Mouse (Mus musculus) hindbrain, postnatal 0 days (tissue): ENCODE data around the gene Cldn14. TPM values are rescaled to one million over a fixed set of nuclear protein-coding genes. Genes with fewer than 3 reads are reported as not detected.

ENCODE experiments used
- ATAC-seq: fragments of 200-750 bp; cut with Nextera tagmentation; 2 replicates; pipeline ENCODE4 v1.8.0; 2017; ENCODE audit warnings: mild to moderate bottlenecking, moderate TSS enrichment, moderate library complexity
- DNase-seq: peaks from one replicate; pipeline ENCODE4 v3.0.0-alpha.2; 2015; ENCODE audit warnings: low spot score
- H3K27ac ChIP-seq: fragments of 300-500 bp; sonication (generic); 2 replicates; pipeline ENCODE4 v1.5.1; 2014; ENCODE audit warnings: mild to moderate bottlenecking
- H3K27me3 ChIP-seq: fragments of 300-500 bp; sonication (generic); 2 replicates; pipeline ENCODE4 v1.6.1; 2014; ENCODE audit warnings: low read length, mixed read lengths; ENCODE audit not compliant: insufficient read depth
- H3K36me3 ChIP-seq: fragments of 300-500 bp; sonication (generic); 2 replicates; pipeline ENCODE4 v1.6.1; 2014; ENCODE audit warnings: low read length, mixed read lengths; ENCODE audit not compliant: insufficient read depth
- H3K4me1 ChIP-seq: fragments of 300-500 bp; sonication (generic); 2 replicates; pipeline ENCODE4 v1.6.1; 2014; ENCODE audit warnings: antibody characterized with exemption, low read length, mixed read lengths; ENCODE audit not compliant: insufficient read depth
- H3K4me2 ChIP-seq: fragments of 300-500 bp; sonication (generic); 2 replicates; pipeline ENCODE4 v1.6.1; 2014; ENCODE audit warnings: low read depth, mild to moderate bottlenecking, low read length, moderate library complexity, mixed read lengths
- H3K4me3 ChIP-seq: fragments of 300-500 bp; sonication (generic); 2 replicates; pipeline ENCODE4 v1.5.1; 2014; ENCODE audit warnings: low read length
- H3K9ac ChIP-seq: fragments of 300-500 bp; sonication (generic); replicated peaks from 2 replicates; pipeline ENCODE4 v1.6.1; 2014; ENCODE audit warnings: mild to moderate bottlenecking, low read length, moderate library complexity, mixed read lengths
- H3K9me3 ChIP-seq: fragments of 300-500 bp; sonication (generic); 2 replicates; pipeline ENCODE4 v1.6.1; 2016; ENCODE audit warnings: low read length, mixed read lengths
- CTCF ChIP-seq: IDR thresholded peaks from 2 replicates; pipeline ENCODE4 v1.5.1; 2016; ENCODE audit warnings: antibody characterized with exemption, control low read depth, low read depth
- WGBS: fragments of 180-500 bp; shearing (Covaris S2); extraction: QIAGEN DNeasy Blood & Tissue Kit; methylation state at CpG from one replicate; pipeline ENCODE4 v1.1.7; 2014; 5-methylcytosine and 5-hydroxymethylcytosine counted together
- polyA plus RNA-seq: library from polyadenylated mRNA; unstranded; fragments of >200 nt; fragmentation: Nextera tagmentation; extraction: Ambion mirVana; gene quantifications from 2 replicates; pipeline ENCODE4 v1.2.1, GENCODE M21; 2015
- total RNA-seq: library from RNA; depleted of rRNA; stranded (reverse); fragments of >200 nt; gene quantifications from 2 replicates; pipeline ENCODE4 v1.2.3, GENCODE M21; 2014

Cldn14 gene
- total and polyA plus RNA-seq, 2 experiments from 2014 or later, result 0.23 TPM; not detected in 1

DNA sequence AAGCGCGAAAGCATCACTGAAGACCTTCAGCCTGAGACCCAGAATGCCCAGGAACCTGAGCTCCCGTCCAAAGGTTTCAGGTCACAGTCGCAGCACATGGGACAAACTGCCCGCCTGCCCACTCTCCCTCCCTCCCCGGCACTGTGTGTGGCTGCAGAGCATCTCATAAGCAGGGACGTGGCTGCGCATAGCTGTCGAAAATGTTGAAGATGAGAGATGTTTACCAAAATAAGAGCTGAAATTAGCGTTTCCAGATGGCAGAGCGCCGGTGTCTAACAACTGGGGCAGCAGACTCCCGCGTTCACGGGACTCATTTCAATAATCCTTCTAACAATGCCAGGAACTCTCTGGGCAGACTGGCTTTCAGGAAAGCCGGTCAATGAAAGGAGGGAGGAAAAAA lies 31.8 kb upstream of the Cldn14 start:
- Histone ChIP-seq H3K4me1 (no peaks in the 10 kb centered on the region), H3K36me3 (no peaks in the 10 kb centered on the region), H3K27ac (no peak overlapping the region), H3K4me2 (peak overlapping the region; percentile 29), H3K9ac (no peak overlapping the region), H3K9me3 (no peaks in the 10 kb centered on the region), H3K4me3 (no peak overlapping the region), H3K27me3 (peaks cover 6% of the 10 kb centered on the region; the same call in 1 of the 2 replicates)
- WGBS, result 21% methylated on average over 16 of the region's 16 CpGs
- DNase-seq (no peak), ATAC-seq (no peak)
- no peak for TF ChIP-seq CTCF

DNA sequence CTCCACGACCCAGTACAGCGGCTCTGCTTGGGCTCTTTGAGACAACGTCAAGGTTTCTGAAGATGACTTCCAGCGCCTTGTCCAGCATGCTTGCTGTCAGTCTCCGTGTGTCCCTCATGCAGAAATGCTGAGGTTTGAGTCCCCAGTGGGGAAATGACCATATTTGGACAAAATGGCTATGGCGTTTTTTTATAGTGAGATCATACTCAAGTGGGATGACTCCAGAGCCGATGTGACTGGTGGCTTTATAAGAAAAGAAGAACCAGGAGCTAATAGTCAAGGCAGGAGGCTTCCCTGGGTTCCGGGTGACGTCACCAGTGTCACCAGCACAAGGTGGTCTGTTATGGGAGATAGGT lies 30.3 kb upstream of the Cldn14 start:
- Histone ChIP-seq H3K4me1 (no peaks in the 10 kb centered on the region), H3K27ac (no peak overlapping the region), H3K9me3 (no peaks in the 10 kb centered on the region), H3K27me3 (peaks cover 6% of the 10 kb centered on the region; the same call in 1 of the 2 replicates), H3K4me2 (no peak overlapping the region), H3K4me3 (no peak overlapping the region), H3K9ac (no peak overlapping the region), H3K36me3 (no peaks in the 10 kb centered on the region)
- TF ChIP-seq CTCF, result no peak
- WGBS, result 89% methylated on average over 9 of the region's 9 CpGs
- ATAC-seq, result no peak
- no peak for DNase-seq

DNA sequence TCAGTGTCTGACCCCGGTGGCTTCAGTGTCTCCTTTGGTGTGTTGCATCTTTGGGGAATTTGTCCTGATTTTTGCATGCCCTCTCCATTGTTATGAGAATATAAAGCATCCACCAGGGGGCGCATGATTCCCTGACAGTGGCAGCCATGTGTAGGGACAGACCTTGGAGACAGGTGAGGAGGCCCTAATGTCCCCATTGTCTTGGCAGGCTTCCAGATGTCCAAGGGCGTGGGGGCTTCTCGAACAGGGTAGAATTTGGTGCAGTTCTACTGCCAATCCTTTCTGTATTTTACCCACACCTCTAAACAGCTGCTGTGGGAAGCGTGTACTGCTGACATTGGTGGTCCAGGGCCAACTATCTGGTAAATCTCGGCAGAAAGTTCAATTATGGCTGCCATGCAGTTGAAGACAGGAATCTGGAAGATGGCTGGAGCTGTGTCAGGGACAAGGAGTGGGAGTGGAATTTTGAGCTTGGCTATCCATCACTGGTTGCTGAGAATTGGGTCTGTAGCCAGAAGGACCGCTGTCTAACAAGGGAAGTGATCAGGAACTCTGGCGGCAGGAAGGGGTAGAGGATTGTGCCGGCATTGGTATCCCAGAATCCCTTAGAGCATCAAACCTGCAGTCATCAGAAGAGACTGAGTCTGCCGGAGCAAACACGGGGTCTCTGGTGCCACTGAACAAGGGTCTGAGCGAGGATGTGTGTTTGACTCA lies 29.8 kb upstream of the Cldn14 start:
- 0 out of 2 replicates have a peak, but pooled peaks have one; percentile 29 for ATAC-seq
- WGBS, result 66% methylated on average over 12 of the region's 12 CpGs
- H3K9me3 ChIP-seq, result no peaks in the 10 kb centered on the region
- H3K27me3 ChIP-seq, result peaks cover 6% of the 10 kb centered on the region; the same call in 1 of the 2 replicates
- no peak overlapping the region for H3K4me2 ChIP-seq
- peak; percentile 72 for DNase-seq
- H3K4me3 ChIP-seq, result no peak overlapping the region
- no peak overlapping the region for H3K9ac ChIP-seq
- no peaks in the 10 kb centered on the region for H3K4me1 ChIP-seq
- no peak overlapping the region for H3K27ac ChIP-seq
- TF ChIP-seq CTCF, result peak; percentile 85
- H3K36me3 ChIP-seq, result no peaks in the 10 kb centered on the region

DNA sequence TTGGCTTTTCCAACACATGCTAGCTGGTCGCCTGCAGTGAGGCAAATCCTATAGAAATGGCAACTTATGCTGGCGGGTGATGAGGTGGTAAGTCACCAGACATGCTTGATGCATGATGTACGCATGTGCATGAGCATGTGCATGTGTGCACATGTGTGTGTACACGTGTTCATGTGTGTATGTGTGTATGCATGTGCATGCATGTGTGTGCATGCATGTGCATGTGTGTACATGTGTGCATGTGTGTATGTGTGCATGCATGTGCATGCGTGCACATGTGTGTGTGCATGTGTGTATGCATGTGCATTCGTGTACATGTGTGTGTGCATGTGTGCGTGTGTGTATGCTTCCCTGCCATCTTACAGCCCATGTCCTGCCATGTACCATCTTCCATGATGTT lies 28.6 kb upstream of the Cldn14 start:
- H3K27ac ChIP-seq, result no peak overlapping the region
- H3K4me2 ChIP-seq, result no peak overlapping the region
- no peak for DNase-seq
- peaks cover 6% of the 10 kb centered on the region; the same call in 1 of the 2 replicates for H3K27me3 ChIP-seq
- H3K4me1 ChIP-seq, result no peaks in the 10 kb centered on the region
- H3K9me3 ChIP-seq, result no peaks in the 10 kb centered on the region
- no peak for TF ChIP-seq CTCF
- no peak overlapping the region for H3K4me3 ChIP-seq
- no peak overlapping the region for H3K9ac ChIP-seq
- no peak for ATAC-seq
- H3K36me3 ChIP-seq, result no peaks in the 10 kb centered on the region
- 88% methylated on average over 7 of the region's 7 CpGs for WGBS

DNA sequence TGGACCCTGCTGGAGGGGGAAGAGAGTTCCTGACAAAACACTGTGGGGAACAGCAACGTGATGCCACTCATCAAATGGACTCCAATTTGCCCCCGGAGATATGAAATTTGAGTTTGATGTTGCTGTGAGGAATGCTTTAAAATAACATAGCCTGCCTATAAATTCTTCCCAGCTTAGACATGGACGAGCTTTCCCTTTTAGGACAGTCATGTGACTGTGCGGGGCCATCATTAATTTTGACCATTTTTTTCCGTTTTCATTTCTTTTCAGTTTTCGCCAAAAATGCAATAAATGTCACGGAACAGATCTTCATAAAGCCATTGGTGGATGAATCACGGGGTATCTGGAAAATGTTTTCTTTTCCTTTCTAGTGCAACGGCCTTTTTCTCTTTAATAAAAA lies 25.5 kb upstream of the Cldn14 start:
- no peak for TF ChIP-seq CTCF
- H3K9ac ChIP-seq, result no peak overlapping the region
- WGBS, result 78% methylated on average over 9 of the region's 9 CpGs
- no peaks in the 10 kb centered on the region for H3K9me3 ChIP-seq
- ATAC-seq (no peak), DNase-seq (no peak)
- no peaks in the 10 kb centered on the region for H3K27me3 ChIP-seq
- no peaks in the 10 kb centered on the region for H3K4me1 ChIP-seq
- H3K36me3 ChIP-seq, result no peaks in the 10 kb centered on the region
- H3K4me3 ChIP-seq, result no peak overlapping the region
- H3K27ac ChIP-seq, result no peak overlapping the region
- no peak overlapping the region for H3K4me2 ChIP-seq

DNA sequence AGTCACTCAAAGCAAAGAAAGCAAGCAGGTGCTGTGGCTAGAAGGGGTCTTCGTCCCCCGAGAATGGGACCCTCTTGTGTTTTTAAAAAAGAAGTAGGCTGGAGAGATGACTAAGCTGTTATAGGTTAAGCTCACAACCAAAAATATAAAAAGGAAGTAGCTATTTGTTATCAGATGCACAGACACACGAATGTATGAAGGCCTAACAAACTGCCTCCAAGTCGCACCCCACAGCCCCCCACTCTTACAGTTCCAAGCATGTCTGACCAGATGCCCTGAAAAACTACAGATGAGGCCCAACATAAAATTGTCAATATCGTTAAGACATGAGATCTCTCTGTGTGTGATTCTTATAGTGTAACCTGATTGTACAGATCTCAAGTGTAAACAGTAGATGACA lies 23.6 kb upstream of the Cldn14 start:
- Histone ChIP-seq H3K4me2 (no peak overlapping the region), H3K4me3 (no peak overlapping the region), H3K9me3 (no peaks in the 10 kb centered on the region), H3K9ac (no peak overlapping the region), H3K36me3 (no peaks in the 10 kb centered on the region), H3K27me3 (no peaks in the 10 kb centered on the region), H3K4me1 (no peaks in the 10 kb centered on the region), H3K27ac (no peak overlapping the region)
- ATAC-seq, result no peak
- 85% methylated on average over 5 of the region's 5 CpGs for WGBS
- DNase-seq, result no peak
- no peak for TF ChIP-seq CTCF
